Mouse (Mus musculus) thymus, postnatal 4 days (tissue): ENCODE results near the gene Cfap299.

Source experiments
- DNase-seq: peaks from one replicate; pipeline ENCODE4 v3.0.0; 2021

Gene Cfap299

DNA sequence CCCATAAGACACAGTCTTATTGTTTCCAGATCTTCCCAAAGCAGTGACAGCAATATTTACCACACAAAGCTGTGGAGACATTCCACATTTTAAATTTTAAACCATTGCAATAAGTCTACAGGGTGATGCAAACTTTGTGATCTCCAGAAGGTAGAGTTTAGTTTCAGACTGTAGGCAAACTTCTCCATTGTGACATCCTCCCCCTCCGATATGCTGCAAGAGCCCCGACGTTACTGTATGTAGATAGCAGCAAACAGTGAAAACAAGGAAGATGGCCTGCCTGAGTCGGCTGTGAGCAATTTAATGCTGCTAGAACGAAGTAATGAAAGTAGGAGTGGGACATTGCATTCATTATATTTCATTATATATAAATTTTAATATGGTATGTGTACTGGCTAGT is 359.1 kb downstream of the Cfap299 start:
- no peak for DNase-seq

DNA sequence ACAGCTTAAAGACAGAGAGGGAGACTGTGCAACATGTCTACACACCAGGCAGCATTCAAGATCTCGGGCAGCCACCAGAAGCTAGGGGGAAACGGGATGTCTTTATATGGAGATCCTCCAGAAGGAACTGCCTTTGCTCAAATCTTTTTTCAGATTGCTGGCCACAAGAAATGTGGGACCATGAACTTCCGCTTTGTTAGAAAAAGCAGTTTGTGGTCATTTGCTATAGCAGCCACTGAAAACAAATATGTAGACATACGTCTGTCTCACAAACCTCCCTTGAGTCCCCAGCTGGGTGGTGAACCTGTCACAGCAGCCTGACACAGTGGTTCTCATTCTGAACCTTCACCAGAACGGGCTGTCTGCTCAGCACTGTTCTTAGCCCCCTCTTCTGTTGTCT is 363.0 kb downstream of the Cfap299 start:
- no peak for DNase-seq

DNA sequence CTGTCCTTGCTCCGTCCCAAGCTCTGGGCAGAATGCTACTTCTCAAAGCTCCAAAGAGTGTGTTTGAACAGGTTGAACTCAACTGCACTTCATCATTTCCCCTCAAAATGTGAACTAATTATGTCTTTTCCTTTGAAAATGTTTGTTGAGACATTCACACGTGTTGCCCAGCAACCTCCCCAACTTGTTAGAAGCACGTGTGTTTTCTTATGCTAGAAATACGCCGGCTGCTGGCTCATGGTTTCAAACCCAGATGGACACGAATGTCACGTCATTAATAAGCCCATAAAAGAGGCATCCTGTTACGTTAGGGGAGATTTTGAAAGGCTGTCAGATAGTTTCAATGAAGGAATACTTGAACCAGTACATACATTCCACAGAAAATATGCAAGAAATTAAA is 367.2 kb downstream of the Cfap299 start:
- no peak for DNase-seq

DNA sequence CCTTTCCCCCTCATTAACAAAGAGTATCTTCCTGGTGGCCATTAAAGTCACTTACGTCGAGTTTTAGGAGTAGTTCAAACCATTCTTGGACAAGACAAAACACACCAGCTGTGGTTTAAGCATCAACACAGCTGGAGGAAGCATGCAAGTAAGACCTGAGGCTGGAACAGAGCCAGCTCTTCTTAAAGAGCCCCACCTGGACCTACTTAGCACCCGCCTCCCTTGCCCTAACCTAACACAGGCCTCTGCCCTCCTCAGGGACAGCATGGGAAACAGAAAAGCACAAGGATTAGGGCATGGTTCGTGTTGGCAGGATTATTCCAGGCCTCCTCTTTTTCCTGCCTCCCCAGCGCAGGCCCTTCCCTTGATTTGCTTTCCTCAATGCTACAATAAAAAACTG is 374.9 kb downstream of the Cfap299 start:
- DNase-seq: no peak

DNA sequence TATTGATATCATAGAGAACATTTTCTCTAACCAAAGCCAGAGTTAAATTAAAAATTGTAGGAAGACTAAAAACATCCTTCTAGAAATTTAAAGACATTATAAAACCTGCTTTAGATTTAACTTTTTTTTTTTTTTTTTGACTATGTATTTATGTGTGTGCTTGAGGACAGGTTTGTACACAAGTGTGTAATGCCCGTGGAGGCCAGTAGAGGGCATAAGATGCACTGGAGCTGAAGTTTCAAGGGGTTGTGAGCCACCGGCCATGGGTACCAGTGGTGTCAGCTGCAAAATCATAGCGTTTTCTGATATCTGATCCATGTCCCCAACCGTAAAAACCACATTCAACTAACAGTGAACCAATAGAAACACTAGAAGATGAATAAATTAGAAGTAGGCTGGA is 377.5 kb downstream of the Cfap299 start:
- DNase-seq: peak; percentile 11

DNA sequence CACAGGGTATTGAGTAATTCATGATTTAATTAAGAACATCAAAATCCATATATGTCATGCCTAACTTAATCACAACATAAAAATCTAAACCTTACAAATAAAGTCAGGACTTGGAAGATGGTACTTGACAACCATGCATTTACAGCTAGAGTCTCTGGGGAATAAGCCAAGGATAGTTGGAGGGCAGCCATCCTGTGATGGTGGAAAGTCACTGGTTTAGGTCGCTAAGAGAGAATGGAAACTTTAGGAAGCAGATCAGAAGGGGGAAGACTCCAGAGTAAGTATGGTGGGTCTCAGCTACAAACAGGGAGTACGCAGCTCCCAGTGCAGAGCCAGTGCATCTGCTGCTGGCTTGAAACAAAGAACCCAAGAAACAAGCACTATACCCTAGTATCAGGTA is 386.3 kb downstream of the Cfap299 start:
- no peak for DNase-seq

DNA sequence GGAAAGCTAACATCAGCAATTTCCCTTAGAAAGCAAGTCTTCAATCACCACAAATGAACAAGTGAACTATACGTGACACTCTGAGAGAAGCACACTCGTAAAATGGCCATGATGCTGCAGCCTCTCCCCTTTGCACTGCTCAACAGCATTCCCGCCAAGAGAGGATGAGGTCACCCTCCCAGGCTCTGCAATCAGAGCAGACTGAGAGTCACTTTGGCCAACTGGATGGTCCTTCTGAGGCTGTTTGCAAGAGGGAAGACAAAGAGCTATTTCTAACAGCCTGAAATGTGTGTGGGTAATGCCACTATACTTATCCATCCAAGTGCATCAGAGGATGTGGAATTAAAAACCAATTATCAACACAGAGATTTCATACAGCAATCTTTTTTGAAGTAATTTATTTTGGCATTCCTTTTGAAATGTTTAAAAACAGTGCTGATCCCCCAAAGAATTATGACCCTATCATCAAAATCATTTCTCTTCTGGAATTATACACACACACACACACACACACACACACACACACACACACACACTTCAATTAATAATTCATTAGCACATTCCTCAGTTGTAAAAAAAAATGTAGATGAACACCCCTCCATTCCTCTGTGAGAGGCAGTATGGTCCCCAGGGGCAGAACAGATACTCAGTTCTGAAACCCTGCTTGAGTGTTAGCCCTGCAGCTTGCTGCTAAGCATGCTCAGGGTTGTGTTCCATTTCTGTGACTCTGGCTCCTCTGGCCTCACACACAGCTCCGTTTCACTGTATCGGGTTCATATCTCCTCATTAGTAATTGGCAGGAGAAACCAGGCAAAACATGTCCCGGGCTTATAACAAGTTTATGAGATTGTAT is 403.3 kb downstream of the Cfap299 start:
- DNase-seq: no peak

DNA sequence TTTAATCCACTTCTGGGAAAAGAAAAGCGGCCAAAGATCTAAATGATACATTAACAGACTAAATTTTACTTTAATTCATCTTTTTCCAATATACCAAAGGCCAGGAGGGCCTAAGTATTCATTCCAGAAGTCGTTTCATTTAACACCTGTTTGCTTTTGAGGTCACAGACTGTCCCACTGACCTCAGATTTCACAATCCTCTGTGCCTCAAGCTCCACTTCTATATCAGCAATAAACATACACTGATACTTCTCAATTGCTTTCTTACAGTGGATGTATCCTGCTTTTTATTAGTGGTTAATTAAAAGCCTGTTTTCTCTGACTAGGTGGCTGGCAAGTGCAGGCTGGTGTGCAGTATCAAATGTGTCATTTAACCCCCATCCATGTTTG is 403.9 kb downstream of the Cfap299 start:
- DNase-seq: no peak

DNA sequence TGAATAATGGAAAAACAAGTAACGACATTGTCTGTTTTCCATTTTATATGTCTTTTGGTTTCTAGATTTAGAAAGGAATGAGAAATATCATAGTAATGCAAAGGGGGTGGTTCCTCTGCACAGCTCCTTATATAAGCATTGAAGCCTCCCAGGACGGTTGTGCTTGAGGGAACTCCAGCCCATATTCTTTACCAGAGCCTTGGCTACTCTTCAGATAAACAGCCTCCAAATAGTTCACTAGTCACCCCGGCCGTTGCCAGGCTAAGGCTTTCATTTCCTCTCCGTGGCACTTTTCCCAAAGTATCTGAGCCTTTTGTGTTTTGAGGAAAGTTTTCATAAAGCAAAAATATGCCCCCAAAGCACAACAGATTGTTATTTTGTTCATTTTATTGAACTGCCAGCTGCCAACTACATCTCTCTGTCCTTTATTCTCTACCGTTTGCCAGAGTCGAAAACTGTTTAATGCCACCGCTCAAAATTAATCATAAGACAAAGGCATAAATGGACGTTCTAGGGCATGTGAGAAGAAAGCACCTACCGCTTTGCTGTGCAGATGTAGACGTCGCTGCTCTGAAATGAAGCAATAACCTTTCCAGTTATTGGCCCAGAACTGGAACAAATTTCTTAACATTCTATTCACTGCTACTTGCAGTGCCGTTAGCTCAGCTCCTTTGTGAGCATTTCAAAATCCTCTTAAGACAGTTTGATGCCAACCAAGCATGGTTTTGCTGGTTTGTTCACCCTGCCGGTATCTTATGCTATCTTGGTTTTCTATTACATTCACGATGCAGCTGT is 433.0 kb downstream of the Cfap299 start:
- no peak for DNase-seq

DNA sequence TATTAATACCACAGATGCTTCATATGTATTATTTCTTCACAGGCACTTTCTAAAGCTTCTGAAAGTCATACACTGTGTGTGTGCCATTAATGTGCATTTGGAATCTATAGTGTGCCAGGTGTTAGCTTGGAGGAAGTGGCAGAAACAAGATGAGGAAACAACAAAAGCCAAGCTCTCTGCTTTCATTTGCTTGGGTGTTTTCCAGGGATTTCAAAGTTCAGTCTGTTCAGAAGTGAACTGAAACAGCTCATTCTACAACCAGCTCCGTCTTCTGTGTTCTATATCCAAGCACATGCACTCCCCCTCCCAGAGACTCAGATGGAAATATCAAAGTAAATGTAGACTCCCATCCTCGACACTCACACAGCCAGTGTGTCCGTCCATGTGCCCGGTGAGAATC is 449.5 kb downstream of the Cfap299 start:
- no peak for DNase-seq

DNA sequence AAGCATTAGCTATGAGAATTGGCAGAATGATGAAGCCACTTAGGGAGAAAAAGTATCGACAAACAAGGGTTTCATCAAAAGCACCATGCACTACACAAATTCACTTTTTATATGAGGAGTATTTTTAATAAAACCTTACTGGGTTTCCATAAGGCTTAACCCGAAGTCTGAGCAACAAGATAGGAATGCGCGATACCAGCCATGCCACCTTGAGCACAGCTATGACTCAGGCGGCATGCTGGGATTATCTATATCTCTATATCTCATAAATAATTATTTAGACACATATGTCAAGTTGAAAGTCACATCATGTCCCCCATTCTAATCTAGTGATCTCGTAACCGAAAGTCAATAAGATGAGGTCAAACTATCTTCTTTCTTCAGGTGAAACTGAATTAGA is 453.0 kb downstream of the Cfap299 start:
- DNase-seq: no peak

DNA sequence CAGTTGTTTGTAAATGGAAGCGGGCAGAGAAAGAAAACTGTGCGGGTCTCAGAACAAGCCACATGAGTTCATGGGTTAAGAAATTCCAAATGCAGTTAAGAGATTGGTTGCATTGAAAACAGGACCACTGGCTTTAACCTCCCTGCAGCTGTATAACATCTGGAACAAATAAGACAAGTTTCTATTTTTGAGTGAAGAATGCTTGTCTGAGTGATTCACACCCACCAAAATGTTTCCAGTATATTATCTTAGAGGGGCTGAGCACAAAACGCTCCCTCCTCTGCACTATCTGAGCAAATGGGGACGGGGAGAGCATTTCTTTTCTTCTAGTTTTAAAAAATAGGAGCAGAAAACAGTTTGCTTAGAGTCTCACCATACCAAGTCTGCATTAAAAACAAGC is 458.6 kb downstream of the Cfap299 start:
- no peak for DNase-seq

DNA sequence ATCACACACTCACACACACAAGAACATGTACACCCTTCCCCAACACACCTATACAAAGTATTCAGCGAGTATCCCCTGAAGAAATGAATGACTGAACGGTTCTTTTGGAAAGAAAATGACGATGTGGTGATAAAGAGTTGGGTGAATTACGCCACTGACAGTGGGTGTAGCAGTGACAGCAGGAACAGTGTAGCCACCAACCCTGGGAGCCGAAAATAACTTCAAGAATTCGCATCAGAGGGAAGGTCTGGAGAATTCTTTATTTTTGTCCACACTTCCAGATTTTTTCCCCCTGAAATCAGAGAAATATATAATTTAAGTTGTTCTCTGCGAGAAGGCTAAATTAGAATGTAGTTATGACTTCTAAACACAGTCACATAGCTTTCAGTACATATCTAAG is 459.5 kb downstream of the Cfap299 start:
- DNase-seq: no peak

DNA sequence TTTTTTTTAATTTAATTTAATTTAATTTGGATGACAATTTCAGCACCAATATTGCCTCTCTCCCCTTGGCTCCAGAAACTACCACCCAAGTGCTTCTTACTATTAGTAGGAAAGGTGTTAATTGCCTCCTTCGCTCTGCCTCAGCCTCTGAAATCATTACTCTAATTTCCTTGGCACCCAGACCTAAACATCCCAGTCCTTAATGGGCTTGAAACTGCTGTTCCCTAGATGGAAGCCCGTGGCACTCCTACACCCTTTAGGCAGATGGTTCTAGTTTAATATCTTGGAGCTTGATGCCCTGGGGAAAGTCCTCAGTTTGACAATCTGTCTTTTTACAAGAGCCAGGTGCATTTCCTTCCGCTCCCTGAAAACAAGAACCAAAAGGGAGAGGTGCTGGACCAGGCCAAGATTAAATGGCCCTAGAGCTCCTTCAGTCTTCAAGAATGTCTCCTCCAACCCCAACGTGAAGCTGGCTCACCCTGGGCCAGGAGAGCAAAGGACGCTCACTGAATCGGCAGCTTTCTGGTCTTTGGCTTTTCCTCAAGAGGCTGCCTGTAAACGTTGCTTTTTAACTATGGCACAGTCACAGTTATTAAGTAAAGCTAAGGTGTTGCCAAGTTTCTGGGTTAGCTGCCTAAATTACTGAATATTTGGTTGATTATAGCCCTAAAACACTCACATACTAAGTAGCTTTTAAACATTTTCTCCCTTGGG is 461.9 kb downstream of the Cfap299 start:
- no peak for DNase-seq

DNA sequence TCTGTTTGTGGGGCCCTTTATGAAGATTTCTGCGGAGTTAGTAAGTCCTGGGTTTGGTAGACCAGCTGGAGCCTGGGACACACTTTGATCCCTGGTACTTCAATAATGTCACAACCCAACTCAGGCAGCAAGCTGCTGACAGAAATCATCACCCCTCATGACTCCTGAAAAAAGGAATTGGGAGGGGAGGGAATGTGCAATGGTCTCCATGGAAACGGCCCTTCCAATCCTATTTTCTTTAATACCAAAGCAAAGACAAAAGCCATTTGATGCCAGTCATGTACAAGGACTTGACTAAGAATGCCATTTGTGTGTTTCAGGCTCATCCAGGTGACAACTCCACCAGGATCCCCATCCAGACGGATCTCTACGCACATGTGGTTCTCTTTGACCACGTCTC is 472.4 kb downstream of the Cfap299 start:
- DNase-seq: no peak

DNA sequence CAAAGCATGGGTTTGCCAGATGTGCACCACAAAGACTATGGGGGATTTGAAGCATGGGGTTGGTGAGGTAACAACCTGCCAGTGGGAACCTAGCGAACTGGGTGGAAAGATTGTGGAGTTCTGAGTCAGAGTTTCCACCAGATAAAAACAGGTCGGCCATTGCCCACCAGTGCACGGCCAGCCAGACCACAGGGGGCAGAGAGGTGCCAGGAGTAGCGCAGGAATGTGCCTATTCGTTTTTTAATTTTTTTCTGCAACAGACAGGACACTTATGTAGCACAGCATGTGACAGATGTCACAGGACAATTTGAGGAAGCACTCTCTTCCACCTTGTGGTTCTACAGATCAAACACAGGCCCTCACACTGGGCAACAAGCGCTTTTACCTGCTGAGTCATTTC is 475.7 kb downstream of the Cfap299 start:
- no peak for DNase-seq

DNA sequence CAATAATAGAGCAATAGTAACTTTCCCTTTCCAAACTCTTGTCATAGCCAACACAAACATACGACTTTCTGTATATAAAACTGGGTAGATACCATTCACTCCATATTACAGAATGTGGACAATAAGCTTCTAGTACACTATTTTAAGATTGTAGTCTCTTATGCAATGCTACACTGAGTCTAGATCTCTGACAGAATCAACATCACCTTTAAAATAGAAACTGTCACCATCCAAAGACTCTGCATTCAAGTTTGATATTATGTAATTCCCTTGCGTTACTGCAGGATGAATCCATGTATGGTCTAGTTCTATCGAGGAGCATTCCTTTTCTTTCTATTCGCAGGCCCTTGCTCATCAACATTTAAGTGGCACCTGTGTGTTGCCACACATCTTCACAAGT is 477.4 kb downstream of the Cfap299 start:
- no peak for DNase-seq

DNA sequence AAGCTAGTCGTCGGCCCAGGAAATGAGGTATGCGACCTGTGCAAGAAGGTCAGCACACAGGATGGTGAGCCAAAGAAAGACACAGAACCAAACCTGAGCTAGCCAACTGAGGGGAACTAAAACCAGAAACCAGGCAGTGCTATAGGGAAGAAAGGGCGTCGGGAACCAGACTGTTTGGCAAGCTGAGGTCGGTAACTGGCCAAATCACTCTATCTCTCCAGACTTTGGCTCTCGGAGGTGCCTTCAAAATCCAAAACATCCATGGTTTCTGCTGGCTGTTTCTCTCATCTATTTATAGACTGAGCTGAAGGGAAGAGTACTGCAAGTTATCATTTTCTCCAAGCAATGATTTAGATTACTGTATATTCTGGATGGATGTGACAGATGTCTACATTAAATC is 477.9 kb downstream of the Cfap299 start:
- no peak for DNase-seq

DNA sequence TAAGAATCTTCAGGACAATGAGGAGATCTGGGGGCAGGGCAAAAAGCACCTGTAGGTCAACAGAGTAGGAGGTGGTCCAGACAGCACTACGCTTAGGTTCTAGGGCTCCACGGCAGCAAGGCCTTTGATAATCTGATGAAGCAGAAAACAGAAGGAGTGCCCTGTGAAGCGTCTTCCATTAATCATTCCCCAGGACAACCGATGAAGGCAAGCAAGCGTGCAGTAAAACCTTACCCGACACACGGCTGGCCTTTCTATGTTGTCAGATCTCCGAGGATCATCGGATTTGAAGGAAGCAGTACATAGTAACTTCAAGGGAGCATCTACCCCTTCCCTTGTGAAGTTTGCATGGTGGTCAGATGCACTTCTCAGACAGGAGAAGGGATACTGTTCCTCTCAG is 478.8 kb downstream of the Cfap299 start:
- DNase-seq: no peak

DNA sequence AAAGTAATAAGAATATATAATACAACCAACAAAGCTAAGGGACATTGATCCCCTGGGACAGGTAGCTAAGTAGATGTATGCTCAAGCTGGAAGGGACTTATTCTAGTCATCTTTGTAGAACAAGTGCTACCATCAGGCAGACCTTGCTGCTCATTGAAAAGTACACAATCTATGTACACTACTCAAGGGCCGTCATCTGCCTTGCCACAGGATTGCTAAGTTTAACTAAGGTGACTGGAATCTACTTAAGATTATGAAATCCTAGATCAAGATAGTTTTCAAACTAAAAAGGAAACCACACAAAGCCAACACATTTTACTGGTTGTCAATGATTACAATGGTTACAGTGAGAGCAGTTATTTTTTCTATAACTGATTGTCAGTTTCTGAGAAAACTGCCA is 483.3 kb downstream of the Cfap299 start:
- no peak for DNase-seq

DNA sequence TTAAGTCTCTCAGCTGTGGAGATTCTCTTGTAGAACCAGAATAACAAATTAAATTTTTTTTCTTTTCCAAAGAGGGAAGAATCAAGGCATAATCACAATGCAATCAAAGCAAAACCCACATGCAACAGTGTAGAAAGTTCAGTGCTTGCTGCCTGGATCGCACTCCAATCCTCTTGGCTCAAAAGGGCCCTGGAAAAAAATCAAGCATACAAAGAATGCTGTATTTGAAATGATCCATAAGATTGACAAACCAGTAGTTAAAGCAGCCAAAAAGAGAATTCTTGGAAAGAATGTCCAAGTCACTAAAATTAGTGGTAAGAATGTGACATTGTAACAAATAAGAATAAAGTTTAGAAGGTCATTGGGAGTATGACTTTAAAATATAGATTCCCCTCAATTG is 486.2 kb downstream of the Cfap299 start:
- DNase-seq: no peak

DNA sequence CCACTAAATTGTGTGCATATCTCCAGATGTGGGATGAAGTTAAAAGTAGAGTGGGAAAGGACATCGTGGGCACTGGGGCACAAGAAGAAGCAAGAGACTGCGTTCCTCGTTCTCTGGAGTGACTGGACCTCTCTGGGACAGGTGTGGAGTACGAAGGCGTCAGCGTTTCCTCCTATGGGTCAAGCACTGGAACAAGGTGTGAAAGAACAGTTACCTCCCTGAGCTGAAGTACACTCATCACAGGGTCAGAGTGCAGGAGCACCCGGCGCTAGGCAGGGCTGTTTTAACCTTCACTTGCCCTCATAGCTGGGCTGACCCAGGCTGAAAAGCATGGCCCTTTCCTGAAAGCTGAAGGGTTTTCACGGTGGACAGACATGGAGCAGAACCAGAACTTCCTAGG is 504.7 kb downstream of the Cfap299 start:
- DNase-seq: no peak

DNA sequence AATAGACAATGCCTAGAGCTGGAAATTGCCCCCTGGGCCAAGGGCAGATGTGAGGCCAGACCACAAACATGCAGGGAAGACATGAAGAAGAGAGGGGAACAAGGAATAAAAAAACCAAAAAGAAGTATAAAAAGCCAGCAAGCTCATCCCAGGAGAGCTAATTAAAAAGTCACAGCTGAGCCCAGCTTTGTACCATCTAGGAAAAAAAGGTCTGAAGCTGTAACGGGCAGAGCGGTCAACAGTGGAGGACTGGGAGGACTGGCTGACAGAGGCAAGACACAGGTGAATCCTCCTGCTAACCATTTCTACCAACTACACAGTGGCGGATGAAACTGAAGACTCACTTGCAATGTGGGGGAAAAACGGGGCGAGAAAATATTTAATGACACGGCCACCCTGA is 505.2 kb downstream of the Cfap299 start:
- DNase-seq: no peak
